Mouse (Mus musculus): ENCODE results near the gene Atp1a1. TPM values are rescaled to one million over a fixed set of nuclear protein-coding genes. Genes with fewer than 3 reads are reported as not detected.
A peak's percentile ranks its signal among the peaks of the same experiment; 100 is the strongest.

The Atp1a1 gene
- polyA plus RNA-seq, 1 experiment from 2014 or later = 150 TPM

GRCm38 (mm10) chr3:101611813-101612491 is 7.5 kb upstream of the Atp1a1 start:
- H3K27me3 ChIP-seq (ENCODE audit: insufficient read depth, low read length) = no peaks in the 10 kb centered on the region
- WGBS = 25% methylated on average over 10 of the region's 10 CpGs
- ATAC-seq (ENCODE audit: insufficient read depth) (no peak; the same call in 1 of the 2 replicates), DNase-seq (no peak)
- no peak overlapping the region for H3K9ac ChIP-seq
- no peaks in the 10 kb centered on the region for H3K36me3 ChIP-seq (ENCODE audit: insufficient read depth)
- H3K9me3 ChIP-seq (ENCODE audit: low read depth, low read length) = no peaks in the 10 kb centered on the region
- no peak overlapping the region for H3K4me3 ChIP-seq (ENCODE audit: low read depth, low read length)
- no peaks in the 10 kb centered on the region for H3K4me1 ChIP-seq (ENCODE audit: insufficient read depth)
- TF ChIP-seq CTCF (IDR thresholded peaks at IDR 0.05; ENCODE audit: low read depth) = no peak
- no peak overlapping the region for H3K27ac ChIP-seq (ENCODE audit: low read depth)
- no peak overlapping the region for H3K4me2 ChIP-seq

GRCm38 (mm10) chr3:101611012-101611812 is 6.7 kb upstream of the Atp1a1 start:
- no peak overlapping the region for H3K4me2 ChIP-seq
- H3K9me3 ChIP-seq (ENCODE audit: low read depth, low read length) = no peaks in the 10 kb centered on the region
- WGBS = 67% methylated on average over 8 of the region's 8 CpGs
- H3K4me3 ChIP-seq (ENCODE audit: low read depth, low read length) = no peak overlapping the region
- no peak overlapping the region for H3K27ac ChIP-seq (ENCODE audit: low read depth)
- no peak overlapping the region for H3K9ac ChIP-seq
- TF ChIP-seq CTCF (IDR thresholded peaks at IDR 0.05; ENCODE audit: low read depth) = no peak
- ATAC-seq (ENCODE audit: insufficient read depth) (no peak), DNase-seq (no peak)
- no peaks in the 10 kb centered on the region for H3K36me3 ChIP-seq (ENCODE audit: insufficient read depth)
- H3K4me1 ChIP-seq (ENCODE audit: insufficient read depth) = no peaks in the 10 kb centered on the region; the same call in 1 of the 2 replicates
- no peaks in the 10 kb centered on the region for H3K27me3 ChIP-seq (ENCODE audit: insufficient read depth, low read length)

- no peak for ATAC-seq (ENCODE audit: insufficient read depth)
- no peaks in the 10 kb centered on the region for H3K36me3 ChIP-seq (ENCODE audit: insufficient read depth)
- no peaks in the 10 kb centered on the region; the same call in 1 of the 2 replicates for H3K4me1 ChIP-seq (ENCODE audit: insufficient read depth)
- no peaks in the 10 kb centered on the region for H3K27me3 ChIP-seq (ENCODE audit: insufficient read depth, low read length)
- no peak for TF ChIP-seq CTCF (IDR thresholded peaks at IDR 0.05; ENCODE audit: low read depth)
- no peak overlapping the region for H3K4me3 ChIP-seq (ENCODE audit: low read depth, low read length)
- H3K27ac ChIP-seq (ENCODE audit: low read depth) = no peak overlapping the region
- no peak overlapping the region for H3K4me2 ChIP-seq
- WGBS = 80% methylated on average over 5 of the region's 5 CpGs
- no peaks in the 10 kb centered on the region for H3K9me3 ChIP-seq (ENCODE audit: low read depth, low read length)
- DNase-seq = no peak
- no peak overlapping the region for H3K9ac ChIP-seq
These were observed 4.8 kb upstream of the Atp1a1 start for GRCm38 (mm10) chr3:101609302-101609701.

- Histone ChIP-seq H3K4me1 (ENCODE audit: insufficient read depth) (peaks cover 10% of the 10 kb centered on the region), H3K9me3 (ENCODE audit: low read depth, low read length) (no peaks in the 10 kb centered on the region), H3K9ac (no peak overlapping the region), H3K27me3 (ENCODE audit: insufficient read depth, low read length) (no peaks in the 10 kb centered on the region), H3K4me3 (ENCODE audit: low read depth, low read length) (no peak overlapping the region), H3K36me3 (ENCODE audit: insufficient read depth) (no peaks in the 10 kb centered on the region), H3K27ac (ENCODE audit: low read depth) (no peak overlapping the region), H3K4me2 (no peak overlapping the region)
- DNase-seq (no peak), ATAC-seq (ENCODE audit: insufficient read depth) (no peak)
- 75% methylated on average over 7 of the region's 7 CpGs for WGBS
- no peak for TF ChIP-seq CTCF (IDR thresholded peaks at IDR 0.05; ENCODE audit: low read depth)
These were observed 2.5 kb upstream of the Atp1a1 start for GRCm38 (mm10) chr3:101606861-101607455.

GRCm38 (mm10) chr3:101605721-101606120 is 1.2 kb upstream of the Atp1a1 start:
- Histone ChIP-seq H3K4me1 (ENCODE audit: insufficient read depth) (peaks cover 20% of the 10 kb centered on the region), H3K4me3 (ENCODE audit: low read depth, low read length) (no peak overlapping the region), H3K4me2 (no peak overlapping the region), H3K27me3 (ENCODE audit: insufficient read depth, low read length) (no peaks in the 10 kb centered on the region), H3K27ac (ENCODE audit: low read depth) (no peak overlapping the region), H3K9me3 (ENCODE audit: low read depth, low read length) (no peaks in the 10 kb centered on the region), H3K36me3 (ENCODE audit: insufficient read depth) (no peaks in the 10 kb centered on the region), H3K9ac (no peak overlapping the region)
- no peak for ATAC-seq (ENCODE audit: insufficient read depth)
- 30% methylated on average over 2 of the region's 2 CpGs for WGBS
- no peak for DNase-seq
- no peak for TF ChIP-seq CTCF (IDR thresholded peaks at IDR 0.05; ENCODE audit: low read depth)

GRCm38 (mm10) chr3:101605291-101605690 is 807 bp upstream of the Atp1a1 start:
- H3K27ac ChIP-seq (ENCODE audit: low read depth) = peak overlapping the region; percentile 99; the same call in 1 of the 2 replicates
- 23% methylated on average over 5 of the region's 5 CpGs for WGBS
- no peak overlapping the region; the same call in 1 of the 2 replicates for H3K9ac ChIP-seq

More at GRCm38 (mm10) chr3:101605291-101605690, 807 bp upstream of the Atp1a1 start:
- ATAC-seq (ENCODE audit: insufficient read depth) = no peak
- Histone ChIP-seq H3K4me2 (peak overlapping the region; percentile 87), H3K36me3 (ENCODE audit: insufficient read depth) (no peaks in the 10 kb centered on the region), H3K27me3 (ENCODE audit: insufficient read depth, low read length) (no peaks in the 10 kb centered on the region), H3K4me3 (ENCODE audit: low read depth, low read length) (peak overlapping the region; percentile 94), H3K4me1 (ENCODE audit: insufficient read depth) (peaks cover 23% of the 10 kb centered on the region), H3K9me3 (ENCODE audit: low read depth, low read length) (no peaks in the 10 kb centered on the region)
- TF ChIP-seq CTCF (IDR thresholded peaks at IDR 0.05; ENCODE audit: low read depth) = no peak
- DNase-seq = peak; percentile 33
